ENCODE assay signal across 14 mouse cellular contexts in the genomic region with DNA sequence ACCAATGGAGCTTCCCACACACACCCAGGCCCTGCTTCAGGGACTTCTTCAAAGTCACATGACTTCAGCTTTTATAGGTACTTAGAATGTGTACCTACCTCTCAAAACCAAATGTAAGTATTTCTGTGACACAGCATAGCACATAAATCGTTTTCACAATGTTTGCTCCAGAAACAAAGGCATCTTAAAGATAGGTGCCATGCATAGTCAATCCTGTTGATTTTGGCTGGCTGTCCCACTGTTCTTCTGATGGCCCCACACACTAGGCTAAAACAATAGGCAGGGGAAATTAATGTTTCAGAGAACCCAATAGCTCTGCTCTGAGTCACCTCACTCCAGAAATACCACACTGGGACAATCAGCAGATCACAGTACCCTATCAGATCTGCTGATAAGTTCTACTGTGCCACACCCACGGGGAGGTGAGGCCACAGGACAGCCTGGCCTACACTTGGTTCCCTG. TPM values are rescaled to one million over a fixed set of nuclear protein-coding genes. Genes with fewer than 3 reads are reported as not detected.
DNase-seq lines count a peak whose midpoint lies in the region; ATAC-seq and TF ChIP-seq lines count a peak whose summit lies in the region.
"Had no signal": no experiment of that assay in that cellular context is flagged by ENCODE, and none has a peak within 500 bp of the region (broad histone marks: within the 10 kb centered on the region; RNA-seq: fewer than 3 reads in every experiment).

No protein-coding gene starts in this region.

- H3K79me2 ChIP-seq in MEL (ENCODE audit: control insufficient read depth, insufficient read depth, low read length, poor library complexity) (no peaks in the 10 kb centered on the region), myocyte (ENCODE audit: control insufficient read depth, insufficient read depth) (peaks cover 34% of the 10 kb centered on the region)

- peak; percentile 36 for DNase-seq in intestine, embryonic 14.5 days (ENCODE audit: low spot score)
- no peak for DNase-seq in MEL (ENCODE audit: low read depth, low spot score)
- DNase-seq in lung, adult 2 months = peak; percentile 31
- no peak for DNase-seq in frontal cortex, postnatal 14 days (ENCODE audit: low spot score in 2 of 2)
- no peak for DNase-seq in left cerebral cortex, postnatal 4 days
- DNase-seq: cerebellum, adult 11 months; heart, postnatal 14 days; kidney, postnatal 4 days; liver; right cerebral cortex, postnatal 25 days had no signal

- 71% methylated on average over 2 of the region's 2 CpGs for WGBS in intestine, embryonic 14.5 days
- WGBS in intestine, embryonic 16.5 days = 71% methylated on average over 2 of the region's 2 CpGs
- 26% methylated on average over 2 of the region's 2 CpGs for WGBS in lung, adult 2 months

- no peak overlapping the region for H3ac ChIP-seq in myocyte (ENCODE audit: control insufficient read depth, insufficient read length)

- H3K27ac ChIP-seq in intestine, embryonic 14.5 days (ENCODE audit: low read depth) = no peak overlapping the region
- H3K27ac ChIP-seq in intestine, embryonic 16.5 days (ENCODE audit: low read length) = no peak overlapping the region
- H3K27ac ChIP-seq in MEL (ENCODE audit: control insufficient read depth, low read depth, low read length) = no peak overlapping the region

- H3K4me1 ChIP-seq in intestine, embryonic 14.5 days (replicated peaks; ENCODE audit: control insufficient read depth, insufficient read depth, low read length) = no peaks in the 10 kb centered on the region
- no peaks in the 10 kb centered on the region for H3K4me1 ChIP-seq in intestine, embryonic 16.5 days (ENCODE audit: control insufficient read depth, insufficient read depth, low read length)
- peaks cover 0 to 7% of the 10 kb centered on the region in 2 experiments; a peak in 2 of 4 replicates for H3K4me1 ChIP-seq in MEL (ENCODE audit: control insufficient read depth in 1 of 2, insufficient read depth in 2 of 2, low read length in 2 of 2)
- H3K4me1 ChIP-seq in lung, adult 2 months (ENCODE audit: control insufficient read depth, insufficient read depth, low read length) = peaks cover 22% of the 10 kb centered on the region

- no peak for TF ChIP-seq POLR2A in MEL (IDR thresholded peaks at IDR 0.05; ENCODE audit: control insufficient read depth in 1 of 2, insufficient read depth in 1 of 2, low read depth in 1 of 2, low read length in 2 of 2, poor library complexity in 1 of 2)
- TF ChIP-seq POLR2A in lung, adult 2 months (IDR thresholded peaks at IDR 0.05; ENCODE audit: borderline replicate concordance, extremely low read depth, low read depth, low read length) = no peak
- TF ChIP-seq POLR2A in myocyte (IDR thresholded peaks at IDR 0.05; ENCODE audit: insufficient read length, low read depth) = no peak

- no peak overlapping the region for H3K4me2 ChIP-seq in intestine, embryonic 14.5 days (ENCODE audit: low read length)
- H3K4me2 ChIP-seq in intestine, embryonic 16.5 days (ENCODE audit: low read depth, low read length) = no peak overlapping the region
- H3K4me2 ChIP-seq in myocyte (ENCODE audit: low read depth) = peak overlapping the region; percentile 60

- peaks cover 9% of the 10 kb centered on the region; the same call in 1 of the 2 replicates for H3K36me3 ChIP-seq in intestine, embryonic 14.5 days (ENCODE audit: control insufficient read depth, insufficient read depth, low read length)
- H3K36me3 ChIP-seq in intestine, embryonic 16.5 days (ENCODE audit: control insufficient read depth, insufficient read depth, low read length) = no peaks in the 10 kb centered on the region
- H3K36me3 ChIP-seq in MEL (ENCODE audit: control insufficient read depth in 1 of 2, insufficient read depth in 2 of 2, low read length in 2 of 2) = peaks cover 3 to 8% of the 10 kb centered on the region in 2 experiments
- H3K36me3 ChIP-seq in myocyte (ENCODE audit: control insufficient read depth, insufficient read depth) = peaks cover 3% of the 10 kb centered on the region

- H3K27me3 ChIP-seq in intestine, embryonic 14.5 days (replicated peaks; ENCODE audit: control insufficient read depth, insufficient read depth, low read length) = no peaks in the 10 kb centered on the region
- no peaks in the 10 kb centered on the region for H3K27me3 ChIP-seq in intestine, embryonic 16.5 days (replicated peaks; ENCODE audit: control insufficient read depth, insufficient read depth, low read length)
- H3K27me3 ChIP-seq in MEL (ENCODE audit: control insufficient read depth in 1 of 2, insufficient read depth in 2 of 2, low read length in 2 of 2) = no peaks in the 10 kb centered on the region
- no peaks in the 10 kb centered on the region for H3K27me3 ChIP-seq in myocyte (ENCODE audit: control insufficient read depth, insufficient read depth, insufficient read length)

- TF ChIP-seq RAD21 in MEL (IDR thresholded peaks at IDR 0.05; ENCODE audit: low read depth, low read length) = no peak

- no peak for TF ChIP-seq EP300 in MEL (IDR thresholded peaks at IDR 0.05; ENCODE audit: low read depth in 1 of 2, low read length in 2 of 2)

- no peak overlapping the region for H3K4me3 ChIP-seq in intestine, embryonic 14.5 days (ENCODE audit: low read depth, low read length)
- no peak overlapping the region for H3K4me3 ChIP-seq in intestine, embryonic 16.5 days (ENCODE audit: low read length)
- no peak overlapping the region for H3K4me3 ChIP-seq in MEL (ENCODE audit: control insufficient read depth in 1 of 2, insufficient read depth in 1 of 2, low read depth in 2 of 2, low read length in 2 of 2)
- H3K4me3 ChIP-seq in lung, adult 2 months (replicated peaks; ENCODE audit: extremely low read depth, low read depth, low read length) = no peak overlapping the region
- H3K4me3 ChIP-seq in myocyte = no peak overlapping the region

- H3K9ac ChIP-seq in intestine, embryonic 14.5 days (ENCODE audit: low read length) = no peak overlapping the region
- H3K9ac ChIP-seq in intestine, embryonic 16.5 days (ENCODE audit: low read depth, low read length) = no peak overlapping the region
- H3K9ac ChIP-seq in MEL (ENCODE audit: control insufficient read depth, low read depth, low read length, poor library complexity, severe bottlenecking) = no peak overlapping the region

- intact Hi-C loops in left cerebral cortex, postnatal 4 days (cut with DNase I) = no loop called here

- no peaks in the 10 kb centered on the region for H3K9me3 ChIP-seq in intestine, embryonic 14.5 days (ENCODE audit: control insufficient read depth, low read length)
- no peaks in the 10 kb centered on the region for H3K9me3 ChIP-seq in intestine, embryonic 16.5 days (ENCODE audit: control insufficient read depth, low read length)
- H3K9me3 ChIP-seq in MEL (replicated peaks; ENCODE audit: insufficient read depth, low read length) = no peaks in the 10 kb centered on the region

- ATAC-seq in intestine, embryonic 14.5 days (replicated peaks; ENCODE audit: low FRiP score, low TSS enrichment, low read depth) = no peak
- no peak for ATAC-seq in intestine, embryonic 16.5 days
- ATAC-seq: forebrain, embryonic 16.5 days; inflammation-experienced regulatory T-cells, adult 6 months had no signal

- TF ChIP-seq CTCF in MEL (IDR thresholded peaks at IDR 0.05 in 2 of 3, conservative IDR thresholded peaks at IDR 0.05 in 1 of 3; ENCODE audit: control insufficient read depth in 1 of 3, insufficient read depth in 1 of 3, low read depth in 2 of 3, low read length in 3 of 3, poor library complexity in 1 of 3, severe bottlenecking in 1 of 3) = no peak
- no peak for TF ChIP-seq CTCF in lung, adult 2 months (IDR thresholded peaks at IDR 0.05; ENCODE audit: insufficient read depth, low read length)

TF ChIP-seq in MEL, 35 proteins besides CTCF, POLR2A, EP300 and RAD21:
- TF ChIP-seq TCF12 (IDR thresholded peaks at IDR 0.05; ENCODE audit: low read depth, low read length) (no peak), JUND (IDR thresholded peaks at IDR 0.05; ENCODE audit: low read depth, low read length) (no peak), GATA1 (IDR thresholded peaks at IDR 0.05; ENCODE audit: low read depth, low read length) (peak; percentile 21; the same call in 1 of the 2 replicates), USF1 (IDR thresholded peaks at IDR 0.05; ENCODE audit: low read depth, low read length) (peak; percentile 30; the same call in 1 of the 2 replicates), NELFE (IDR thresholded peaks at IDR 0.05; ENCODE audit: low read depth, low read length) (no peak)
TF ChIP-seq in MEL: peak in this region for 2.

TF ChIP-seq in myocyte, 11 proteins besides CTCF, POLR2A, EP300 and RAD21:
- no peak for TF ChIP-seq E2F4 (IDR thresholded peaks at IDR 0.05; ENCODE audit: insufficient read depth)
- TF ChIP-seq MYOG (IDR thresholded peaks at IDR 0.05; ENCODE audit: control insufficient read depth in 1 of 3, insufficient read depth in 1 of 3, insufficient read length in 2 of 3, low read depth in 2 of 3) = no peak
- no peak for TF ChIP-seq MAX (IDR thresholded peaks at IDR 0.05; ENCODE audit: low read depth)
- TF ChIP-seq MYOD1 (IDR thresholded peaks at IDR 0.05; ENCODE audit: control insufficient read depth in 1 of 3, insufficient read length in 2 of 3, low read depth in 2 of 3) = no peak
- no peak for TF ChIP-seq POLR2AphosphoS2 (IDR thresholded peaks at IDR 0.05; ENCODE audit: insufficient read length, low read depth)
- no peak for TF ChIP-seq SRF (IDR thresholded peaks at IDR 0.05; ENCODE audit: control insufficient read depth, insufficient read length, low read depth)

RNA-seq across cellular contexts. Expression of gene Abcc5, which starts 12.3 kb away (rescaled TPM):
- 59.0 and 62.8 TPM in 2 replicates for polyA plus RNA-seq in intestine, embryonic 14.5 days (2014; fragmentation: Nextera tagmentation; extraction: Ambion mirVana)
- polyA plus RNA-seq in intestine, embryonic 16.5 days (2015; fragmentation: Nextera tagmentation; extraction: Ambion mirVana) = 28.0 and 31.0 TPM in 2 replicates
- 16.4 and 17.6 TPM in 2 replicates for total RNA-seq in MEL (2012; rRNA removed)
- polyA plus RNA-seq in MEL (2012; ENCODE audit: insufficient read depth in 1 of 2, insufficient read length in 2 of 2, low read depth in 1 of 2, low replicate concordance in 2 of 2, missing spikeins in 1 of 2) = 10 to 100 TPM in 1 of 2 experiments, not detected in 1; 31.7 TPM
- polyA plus RNA-seq in lung, adult 2 months (2012; rRNA removed) = 108 and 148 TPM in 2 replicates
- 23.1 TPM for polyA plus RNA-seq in myocyte (2012; fragmentation: generic; extraction: Trizol)
- total RNA-seq in left cerebral cortex, postnatal 4 days (2021) = 100 to 1,000 TPM; 200 to 212 TPM

Comparison
In these comparisons a context has a peak if more than half of its experiments do, and no peak if none do; other contexts are left out.
1. DNase-seq: peak in intestine, embryonic 14.5 days (single experiment) and lung, adult 2 months (single experiment); none in MEL (single experiment), frontal cortex, postnatal 14 days (0 of 2) and left cerebral cortex, postnatal 4 days (single experiment).